Mouse (Mus musculus) myocyte (in vitro differentiated cells): ENCODE results near the gene Apobec3. TPM values are rescaled to one million over a fixed set of nuclear protein-coding genes. Genes with fewer than 3 reads are reported as not detected.

Experiments used
- H3K27me3 ChIP-seq: one replicate; pipeline ENCODE4 v1.6.1; 2011; ENCODE audit not compliant: control insufficient read depth, insufficient read depth, insufficient read length
- H3K36me3 ChIP-seq: one replicate; pipeline ENCODE4 v1.6.1; 2011; ENCODE audit not compliant: control insufficient read depth, insufficient read depth
- H3K4me2 ChIP-seq: one replicate; pipeline ENCODE4 v1.6.1; 2011; ENCODE audit warnings: low read depth, control low read depth
- H3K4me3 ChIP-seq: one replicate; pipeline ENCODE4 v1.5.1; 2011; ENCODE audit warnings: mild to moderate bottlenecking, control low read depth, moderate library complexity
- H3K79me2 ChIP-seq: one replicate; pipeline ENCODE4 v1.6.1; 2011; ENCODE audit not compliant: control insufficient read depth, insufficient read depth
- H3ac ChIP-seq: one replicate; pipeline ENCODE4 v1.6.1; 2011; ENCODE audit not compliant: control insufficient read depth, insufficient read length
- CEBPB ChIP-seq: IDR thresholded peaks from 2 replicates; pipeline ENCODE4 v1.6.1; 2011; ENCODE audit warnings: mild to moderate bottlenecking, moderate library complexity; ENCODE audit not compliant: poor library complexity, insufficient read depth, severe bottlenecking
- E2F4 ChIP-seq: IDR thresholded peaks from one replicate; pipeline ENCODE4 v1.6.1; 2011; ENCODE audit warnings: mild to moderate bottlenecking, control low read depth, moderate library complexity; ENCODE audit not compliant: insufficient read depth
- MAX ChIP-seq: IDR thresholded peaks from one replicate; pipeline ENCODE4 v1.6.1; 2011; ENCODE audit warnings: low read depth, mild to moderate bottlenecking, control low read depth
- MYOD1 ChIP-seq, 3 experiments: IDR thresholded peaks; one replicate each; pipeline ENCODE4 v1.6.1; 2011; ENCODE audit warnings: control low read depth in 2 of 3, low read depth in 2 of 3, mild to moderate bottlenecking in 2 of 3, moderate library complexity in 1 of 3; ENCODE audit not compliant: insufficient read length in 2 of 3, control insufficient read depth in 1 of 3
- MYOG ChIP-seq, 3 experiments: IDR thresholded peaks; one replicate each; pipeline ENCODE4 v1.6.1; 2011; ENCODE audit warnings: control low read depth in 2 of 3, low read depth in 2 of 3, mild to moderate bottlenecking in 2 of 3; ENCODE audit not compliant: insufficient read length in 2 of 3, control insufficient read depth in 1 of 3, insufficient read depth in 1 of 3
- POLR2A ChIP-seq: IDR thresholded peaks from one replicate; pipeline ENCODE4 v1.6.1; 2011; ENCODE audit warnings: low read depth, mild to moderate bottlenecking, control low read depth, moderate library complexity; ENCODE audit not compliant: insufficient read length
- POLR2AphosphoS2 ChIP-seq: IDR thresholded peaks from one replicate; pipeline ENCODE4 v1.6.1; 2011; ENCODE audit warnings: low read depth, control low read depth; ENCODE audit not compliant: insufficient read length
- REST ChIP-seq: IDR thresholded peaks from one replicate; pipeline ENCODE4 v1.6.1; 2011; ENCODE audit warnings: mild to moderate bottlenecking, control low read depth, moderate library complexity; ENCODE audit not compliant: insufficient read depth, insufficient read length
- SRF ChIP-seq: IDR thresholded peaks from one replicate; pipeline ENCODE4 v1.6.1; 2011; ENCODE audit warnings: low read depth; ENCODE audit not compliant: control insufficient read depth, insufficient read length
- TCF12 ChIP-seq: IDR thresholded peaks from one replicate; pipeline ENCODE4 v1.6.1; 2011; ENCODE audit warnings: mild to moderate bottlenecking, control low read depth; ENCODE audit not compliant: poor library complexity, insufficient read depth, severe bottlenecking
- TCF3 ChIP-seq: IDR thresholded peaks from one replicate; pipeline ENCODE4 v1.6.1; 2011; ENCODE audit warnings: low read depth, control low read depth; ENCODE audit not compliant: insufficient read length
- USF1 ChIP-seq: IDR thresholded peaks from one replicate; pipeline ENCODE4 v1.6.1; 2011; ENCODE audit warnings: low read depth, mild to moderate bottlenecking, control low read depth, moderate library complexity
- polyA plus RNA-seq: library from polyadenylated mRNA; unstranded; fragments of >200 nt; fragmentation: generic; extraction: Trizol; gene quantifications from one replicate; pipeline ENCODE4 v1.2.1, GENCODE M21; 2012; ENCODE audit warnings: missing spikeins

Apobec3 gene
- polyA plus RNA-seq, 1 experiment: 10.0 TPM

DNA sequence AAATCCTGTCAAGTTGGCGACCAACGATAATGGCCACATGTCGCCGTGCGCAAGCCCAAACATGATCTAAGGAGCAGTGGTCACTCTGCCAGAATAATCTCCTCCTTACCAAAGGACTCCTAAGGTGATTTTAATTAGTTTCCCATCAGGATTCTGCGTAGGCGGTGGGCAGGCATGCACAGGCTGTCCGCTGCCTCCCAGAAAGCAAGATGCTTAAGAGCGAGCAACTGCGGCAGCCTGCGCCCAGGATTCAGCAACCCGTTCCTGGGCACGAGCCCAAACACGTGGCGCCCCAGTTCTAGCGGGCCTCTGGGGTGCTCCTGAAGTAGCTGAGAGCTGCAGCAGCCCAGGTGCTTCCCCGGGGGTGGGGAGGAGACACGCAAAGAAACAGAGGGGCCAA, 71.2 kb downstream of the Apobec3 start:
- TF ChIP-seq REST (no peak), POLR2A (no peak), SRF (no peak), TCF3 (no peak), TCF12 (no peak), MYOD1 (IDR thresholded peaks at IDR 0.05; ENCODE audit: control insufficient read depth in 1 of 3, insufficient read length in 2 of 3, low read depth in 2 of 3) (no peak), CEBPB (no peak), USF1 (no peak), MYOG (IDR thresholded peaks at IDR 0.05; ENCODE audit: control insufficient read depth in 1 of 3, insufficient read depth in 1 of 3, insufficient read length in 2 of 3, low read depth in 2 of 3) (no peak), MAX (no peak), E2F4 (no peak), POLR2AphosphoS2 (no peak)
- Histone ChIP-seq H3K36me3 (no peaks in the 10 kb centered on the region), H3K4me2 (no peak overlapping the region)

DNA sequence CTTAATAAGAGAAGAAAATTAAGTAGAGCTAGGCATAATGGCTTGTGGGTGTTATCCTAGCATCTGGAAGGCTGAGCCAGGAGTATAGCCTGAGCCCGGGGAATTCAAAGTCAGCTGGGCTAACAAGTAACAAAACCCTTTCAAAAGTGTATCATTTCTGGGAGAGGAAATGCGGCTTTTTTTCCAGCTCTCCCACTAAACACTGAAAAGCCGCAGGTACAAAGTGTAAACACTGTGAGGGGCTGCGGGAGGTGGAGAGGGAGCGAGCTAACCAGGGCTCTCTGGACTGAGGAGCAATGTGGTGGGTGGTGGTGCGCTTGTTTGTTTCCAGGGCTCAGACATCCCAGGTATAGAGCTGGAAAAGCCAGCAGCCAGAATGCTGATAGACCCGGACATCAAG, 72.9 kb downstream of the Apobec3 start:
- Histone ChIP-seq H3K27me3 (no peaks in the 10 kb centered on the region), H3K4me2 (no peak overlapping the region), H3ac (no peak overlapping the region), H3K4me3 (no peak overlapping the region), H3K36me3 (no peaks in the 10 kb centered on the region), H3K79me2 (no peaks in the 10 kb centered on the region)
- TF ChIP-seq POLR2AphosphoS2 (no peak), USF1 (no peak), E2F4 (no peak), MYOD1 (IDR thresholded peaks at IDR 0.05; ENCODE audit: control insufficient read depth in 1 of 3, insufficient read length in 2 of 3, low read depth in 2 of 3) (no peak), POLR2A (no peak), SRF (no peak), REST (no peak), TCF3 (no peak), TCF12 (no peak), CEBPB (no peak)

More for the DNA sequence above, 71.2 kb downstream of the Apobec3 start:
- H3K79me2 ChIP-seq: no peaks in the 10 kb centered on the region
- no peak overlapping the region for H3K4me3 ChIP-seq
- H3ac ChIP-seq: no peak overlapping the region
- no peaks in the 10 kb centered on the region for H3K27me3 ChIP-seq

Other genes starting within 250 kb of the Apobec3 start
- gene Fam227a, start 232.7 kb upstream of the Apobec3 start, polyA plus RNA-seq: 0.74 TPM
- gene Cby1, start 232.5 kb upstream of the Apobec3 start, polyA plus RNA-seq: 41.6 TPM
- gene Tomm22, start 220.8 kb upstream of the Apobec3 start, polyA plus RNA-seq: 110 TPM
- 40.6 TPM for gene Josd1, start 203.7 kb upstream of the Apobec3 start, polyA plus RNA-seq
- gene Gtpbp1, start 200.8 kb upstream of the Apobec3 start, polyA plus RNA-seq: 52.7 TPM
- 78.0 TPM for gene Sun2, start 149.1 kb upstream of the Apobec3 start, polyA plus RNA-seq
- gene Dnal4, start 113.8 kb upstream of the Apobec3 start, polyA plus RNA-seq: 66.8 TPM
- gene Nptxr, start 86.9 kb upstream of the Apobec3 start, polyA plus RNA-seq: 14.3 TPM
- gene Npcd, start 57.4 kb upstream of the Apobec3 start, polyA plus RNA-seq: 3.2 TPM
- gene Cbx6, start 57.0 kb upstream of the Apobec3 start, polyA plus RNA-seq: 26.1 TPM
- 4.7 TPM for gene Cbx7, start 79.5 kb downstream of the Apobec3 start, polyA plus RNA-seq
- gene Pdgfb, start 123.3 kb downstream of the Apobec3 start, polyA plus RNA-seq: 21.7 TPM
- gene Syngr1, start 199.7 kb downstream of the Apobec3 start, polyA plus RNA-seq: 54.7 TPM
- 1,089 TPM for gene Rpl3, start 200.2 kb downstream of the Apobec3 start, polyA plus RNA-seq
- gene Tab1, start 241.5 kb downstream of the Apobec3 start, polyA plus RNA-seq: 33.3 TPM